Mouse (Mus musculus) adrenal gland, adult (tissue): Measurements from ENCODE around the gene Xpo5.
A peak's percentile ranks its signal among the peaks of the same experiment; 100 is the strongest.

ENCODE experiments used
- DNase-seq, 2 experiments: peaks; one replicate each; pipeline ENCODE4 v3.0.0; 2022 to 2023; ENCODE audit warnings: low spot score in 1 of 2; ENCODE audit not compliant: inconsistent age in 2 of 2

Gene Xpo5

DNA sequence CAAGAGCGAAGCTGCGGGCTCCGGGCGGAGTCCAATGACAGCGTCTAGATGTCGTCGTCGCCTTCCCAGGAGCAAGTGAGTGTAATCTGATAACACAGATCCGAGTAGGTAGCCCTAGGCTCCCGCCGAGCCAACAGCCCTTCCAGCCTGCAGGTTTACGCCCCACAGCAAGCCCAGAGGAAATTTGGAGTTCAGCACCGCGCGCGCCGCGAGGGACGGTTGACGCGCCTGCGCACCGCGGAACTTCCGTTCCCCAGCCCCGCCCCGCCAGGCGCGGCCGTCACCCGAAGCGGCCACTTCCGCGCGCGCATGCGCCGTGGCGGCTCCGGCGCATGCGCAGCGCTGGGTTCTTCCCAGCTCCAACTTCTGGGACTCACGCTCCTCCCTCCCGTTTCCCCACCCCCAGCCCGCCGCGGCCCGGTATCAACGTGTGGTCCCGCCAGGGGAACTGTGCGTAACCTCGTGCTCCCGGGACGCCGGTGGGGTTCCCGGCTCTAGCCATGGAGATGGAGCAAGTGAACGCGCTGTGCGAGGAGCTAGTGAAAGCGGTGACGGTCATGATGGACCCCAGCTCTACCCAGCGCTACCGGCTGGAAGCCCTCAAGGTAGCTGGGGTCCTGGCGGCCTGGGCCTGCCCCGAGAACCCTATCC, at the start of gene Xpo5, which contains the start of gene Polh:
Xpo5 (plus strand) TSS at position 362 of the 651 bp plus-strand sequence.
Polh (minus strand) TSS at position 225 of the 651 bp plus-strand sequence.
- DNase-seq = peak; percentile 96 to 97

DNA sequence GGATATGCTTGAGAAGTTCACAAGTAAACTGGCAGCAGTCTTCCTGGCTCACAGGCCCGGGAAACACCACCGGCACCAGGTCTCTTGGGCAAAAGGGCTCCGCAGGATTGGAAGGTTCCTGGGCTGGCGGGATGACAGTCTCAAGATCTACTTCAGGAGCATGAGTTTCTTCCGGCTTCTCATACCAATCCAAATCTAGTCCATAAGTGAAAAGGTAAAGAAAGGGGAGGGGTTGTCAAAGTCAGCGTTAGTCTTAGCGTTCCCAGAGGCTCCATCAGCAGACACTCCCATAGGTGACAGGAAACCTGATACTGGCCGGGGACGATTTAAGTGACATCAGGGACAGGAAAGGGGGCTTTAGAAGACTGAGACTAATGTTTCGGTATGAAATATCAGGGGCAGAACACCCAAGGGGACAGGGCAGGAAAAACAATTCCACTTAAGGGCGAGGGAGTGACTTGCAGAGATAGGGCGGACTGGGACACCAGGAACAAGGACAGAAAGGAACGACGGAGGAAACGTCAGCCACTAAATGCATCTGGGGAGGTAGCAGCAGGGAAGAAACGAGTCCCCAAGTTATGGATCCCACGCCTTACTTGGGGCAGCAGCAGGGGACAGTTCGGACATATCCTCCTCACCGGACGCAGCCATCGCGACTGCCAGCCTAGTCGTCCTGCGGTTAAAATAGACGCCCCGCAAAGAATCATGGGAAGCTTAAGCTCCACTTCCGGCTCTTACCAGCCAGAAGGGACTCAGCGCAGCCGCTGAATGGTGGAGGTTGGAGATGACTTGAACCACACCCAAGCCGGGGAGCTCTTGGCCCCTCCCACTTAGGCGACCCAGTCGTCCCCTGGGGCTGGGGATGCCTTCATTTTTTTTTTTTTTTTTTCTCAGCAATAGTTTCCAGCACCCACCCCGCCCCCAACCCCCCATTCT, 49.5 kb upstream of the Xpo5 start, which contains the start of gene Mad2l1bp:
Mad2l1bp (minus strand) TSS at position 707 of the 936 bp plus-strand sequence.
- DNase-seq = peak; percentile 91 to 96

GRCm38 (mm10) chr17:46154336-46154735, 48.2 kb upstream of the Xpo5 start:
- DNase-seq = no peak

DNA sequence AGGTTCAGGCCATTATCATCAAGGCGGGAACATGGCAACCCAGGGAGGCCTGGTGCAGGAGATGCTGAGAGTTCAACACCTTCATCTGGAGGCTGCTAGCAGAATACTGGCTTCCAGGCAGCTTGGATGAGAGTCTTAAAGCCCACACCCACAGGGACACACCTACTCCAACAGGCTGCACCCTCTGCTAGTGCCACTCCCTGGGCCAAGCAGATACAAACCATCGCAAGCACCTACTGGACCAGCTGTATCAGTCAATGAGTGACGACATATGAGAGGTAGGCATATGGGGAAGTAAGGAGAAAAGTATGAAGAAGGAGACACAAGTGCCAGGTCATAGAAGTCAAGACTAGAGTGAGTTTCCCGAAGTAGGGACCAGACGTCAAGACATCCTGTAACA, 45.9 kb upstream of the Xpo5 start:
- DNase-seq = no peak

DNA sequence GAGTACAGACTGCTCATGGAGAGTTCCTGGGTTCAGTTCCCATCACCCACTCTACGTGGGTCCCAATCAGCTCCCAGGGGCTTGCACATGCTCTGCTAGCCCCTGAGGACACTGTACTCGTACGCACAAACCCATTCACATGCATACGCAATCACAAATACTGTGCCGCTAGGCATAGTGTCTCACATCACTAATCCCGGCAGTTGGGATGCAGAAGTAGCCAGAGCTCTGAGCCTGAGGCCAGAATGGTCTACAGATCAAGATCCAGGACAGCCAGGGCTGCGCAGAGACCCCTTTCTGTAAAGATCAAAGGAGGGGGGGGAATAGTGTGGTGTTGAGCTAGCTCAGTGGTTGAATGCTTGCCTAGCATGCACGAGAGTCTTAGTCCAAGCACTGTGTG, 45.5 kb upstream of the Xpo5 start:
- no peak for DNase-seq

GRCm38 (mm10) chr17:46159236-46159635, 43.3 kb upstream of the Xpo5 start:
- peak in 1 of 2 experiments; percentile 52 for DNase-seq

DNA sequence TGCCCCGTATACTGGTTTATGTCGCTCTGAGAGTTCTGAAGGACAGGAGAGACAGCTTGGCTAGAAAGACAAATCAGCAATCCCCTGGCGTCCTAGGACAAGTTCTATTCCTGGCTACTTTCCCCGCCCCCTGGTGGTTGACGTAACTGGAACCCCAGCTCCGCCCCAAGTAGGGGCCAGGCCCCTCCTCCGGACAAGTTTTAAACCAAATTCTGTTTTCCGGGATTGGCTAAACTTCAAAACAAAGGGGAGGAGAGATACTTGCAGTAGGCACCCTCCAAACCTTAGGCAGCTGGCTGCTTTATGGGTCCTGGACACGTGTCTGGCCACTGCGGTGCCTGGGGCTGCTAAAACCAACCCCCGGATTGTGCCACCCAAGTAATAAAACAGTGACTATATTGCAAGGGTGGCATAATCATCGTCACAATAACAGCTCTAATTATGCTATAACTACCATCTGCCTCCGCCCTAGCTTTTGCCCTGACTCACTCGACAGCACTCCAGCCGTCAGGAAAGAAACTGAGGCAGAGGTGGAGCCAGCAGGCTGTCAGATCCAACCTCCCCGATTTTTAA, 42.4 kb upstream of the Xpo5 start:
- peak; percentile 96 to 99 for DNase-seq

DNA sequence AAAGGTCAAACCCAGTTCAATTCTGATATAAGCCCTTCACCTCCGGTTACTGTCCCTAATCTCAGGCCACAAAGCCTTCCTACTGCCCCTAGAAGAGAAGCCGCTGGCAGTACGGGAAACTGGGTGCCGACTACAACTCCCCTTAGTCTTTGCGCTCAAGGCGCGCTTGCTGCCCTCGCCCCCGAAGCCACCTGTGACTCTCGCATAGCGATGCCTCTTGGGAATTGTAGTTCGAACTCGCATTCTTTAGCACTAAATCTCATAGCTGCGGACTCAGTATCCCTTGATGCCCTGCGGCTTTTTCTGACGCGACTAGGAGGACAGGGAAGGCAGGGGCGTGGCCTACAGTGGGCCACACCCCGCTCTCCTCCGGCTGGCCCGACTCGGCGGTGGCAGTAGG, 41.9 kb upstream of the Xpo5 start, which contains the start of gene Gtpbp2:
Gtpbp2 (plus strand) TSS at position 347 of the 400 bp plus-strand sequence.
- DNase-seq = peak; percentile 97 to 98

GRCm38 (mm10) chr17:46161179-46161578, 41.4 kb upstream of the Xpo5 start:
- DNase-seq = no peak

DNA sequence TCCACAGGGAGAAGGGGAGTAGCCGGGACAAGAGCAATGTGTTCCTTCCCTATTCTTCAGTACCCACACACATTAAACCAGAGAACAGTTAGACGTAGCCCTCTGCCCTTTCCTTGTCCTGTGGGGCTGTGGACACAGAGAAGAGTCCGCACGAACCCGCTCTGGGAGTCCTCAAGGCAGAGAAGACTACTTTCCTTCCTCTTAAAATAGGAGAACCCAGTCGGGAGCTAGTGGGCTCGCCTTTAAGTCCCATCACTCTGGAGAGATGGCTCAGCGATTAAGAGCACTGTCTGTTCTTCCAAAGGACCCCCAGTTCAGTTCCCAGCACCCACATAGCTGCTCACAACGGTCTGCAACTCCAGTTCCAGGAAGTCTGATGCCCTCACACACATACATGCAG, 40.9 kb upstream of the Xpo5 start:
- DNase-seq = no peak

DNA sequence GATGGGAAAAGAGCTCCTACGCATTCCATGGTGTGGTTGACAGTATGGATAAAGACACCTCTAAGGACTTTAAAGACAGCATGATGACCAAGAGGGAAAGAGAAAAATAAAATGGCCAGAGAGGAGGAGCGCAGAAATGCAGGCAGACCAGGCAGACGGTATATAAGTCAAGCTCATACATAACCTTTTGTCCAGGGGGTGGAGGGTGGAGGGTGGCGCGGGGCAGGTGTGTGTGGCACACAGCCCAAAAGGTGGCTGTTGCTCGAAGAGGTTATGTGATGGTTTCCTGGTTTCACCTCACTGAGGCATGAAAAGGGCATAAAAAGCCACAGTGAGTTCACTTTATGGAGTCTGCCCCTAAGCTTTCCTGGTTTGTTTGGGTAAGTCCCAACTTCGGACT, 40.0 kb upstream of the Xpo5 start:
- DNase-seq = no peak

DNA sequence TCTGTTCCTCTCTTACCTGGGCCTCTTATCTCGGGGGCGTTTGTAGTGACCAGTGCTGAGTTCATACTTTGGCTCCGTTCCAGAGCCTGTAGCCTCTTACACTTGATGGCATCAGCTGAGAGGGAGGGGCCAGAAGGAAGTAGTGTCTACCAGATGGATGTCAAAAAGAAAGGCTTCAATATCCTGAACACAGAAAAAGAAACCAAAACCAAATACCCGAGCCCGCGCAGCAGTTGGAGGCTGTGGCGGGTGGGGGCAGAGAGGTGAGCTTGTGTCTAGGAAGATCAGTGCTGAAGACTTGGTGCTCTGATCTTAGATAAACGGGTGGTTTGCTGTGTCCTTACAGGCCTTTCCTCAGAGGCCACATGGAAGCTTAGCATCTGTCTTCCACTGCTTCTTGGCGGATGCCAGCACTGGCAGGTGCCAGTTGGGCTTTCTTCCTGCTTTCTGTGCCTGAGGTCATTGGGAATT, 39.6 kb upstream of the Xpo5 start:
- peak; percentile 51 to 80 for DNase-seq

DNA sequence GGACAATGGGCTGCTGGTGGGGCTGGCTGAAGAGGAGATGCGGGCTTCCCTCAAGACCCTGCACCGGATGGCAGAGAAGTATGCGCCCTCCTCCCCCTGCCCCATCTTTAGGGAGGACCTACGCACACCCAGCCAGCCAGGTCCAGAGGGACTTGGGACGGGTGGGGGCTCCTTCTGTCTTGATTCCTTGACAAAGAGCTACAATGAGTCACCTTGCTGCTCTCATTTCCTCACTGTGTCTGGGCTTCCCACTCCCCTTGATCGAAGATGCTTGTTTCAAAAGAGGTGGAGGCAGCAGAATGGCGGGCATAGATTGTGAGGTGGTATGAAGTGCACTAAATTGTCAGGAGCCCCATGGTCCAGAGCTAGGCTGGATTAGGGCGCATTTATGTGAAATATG, 38.3 kb upstream of the Xpo5 start:
- no peak for DNase-seq

DNA sequence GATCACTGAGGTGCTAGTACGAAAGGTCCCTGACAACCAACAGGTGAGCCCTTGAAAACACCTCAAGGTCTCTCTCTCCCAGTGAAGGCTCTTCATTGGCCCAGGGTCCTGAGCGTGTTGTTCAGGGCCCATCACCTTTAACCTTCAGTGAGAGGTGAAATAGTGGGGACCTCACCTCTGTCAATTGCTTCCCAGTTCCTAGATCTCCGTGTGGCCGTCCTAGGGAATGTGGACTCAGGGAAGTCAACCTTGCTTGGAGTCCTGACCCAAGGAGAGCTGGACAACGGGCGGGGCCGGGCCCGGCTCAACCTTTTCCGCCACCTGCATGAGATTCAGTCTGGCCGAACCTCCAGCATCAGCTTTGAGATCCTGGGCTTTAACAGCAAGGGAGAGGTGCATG, 37.8 kb upstream of the Xpo5 start:
- DNase-seq = no peak

DNA sequence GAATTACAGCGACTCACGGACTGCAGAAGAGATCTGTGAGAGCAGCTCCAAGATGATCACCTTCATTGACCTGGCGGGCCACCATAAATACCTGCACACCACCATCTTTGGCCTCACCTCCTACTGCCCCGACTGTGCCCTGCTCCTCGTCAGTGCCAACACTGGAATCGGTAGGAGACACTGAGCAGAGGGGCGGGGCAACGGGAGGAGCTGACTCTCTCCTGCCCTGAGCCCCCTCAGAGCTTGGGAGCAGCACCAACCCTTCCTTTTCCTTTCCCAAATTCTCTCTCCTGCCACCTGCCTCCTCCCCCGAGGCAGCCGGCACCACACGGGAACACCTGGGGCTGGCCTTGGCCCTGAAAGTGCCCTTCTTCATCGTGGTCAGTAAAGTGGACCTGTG, 37.1 kb upstream of the Xpo5 start:
- DNase-seq = no peak

- DNase-seq = no peak
Measured at GRCm38 (mm10) chr17:46166270-46166669, 36.3 kb upstream of the Xpo5 start.

- peak; percentile 57 to 84 for DNase-seq
Measured at GRCm38 (mm10) chr17:46167014-46167413, 35.6 kb upstream of the Xpo5 start.

DNA sequence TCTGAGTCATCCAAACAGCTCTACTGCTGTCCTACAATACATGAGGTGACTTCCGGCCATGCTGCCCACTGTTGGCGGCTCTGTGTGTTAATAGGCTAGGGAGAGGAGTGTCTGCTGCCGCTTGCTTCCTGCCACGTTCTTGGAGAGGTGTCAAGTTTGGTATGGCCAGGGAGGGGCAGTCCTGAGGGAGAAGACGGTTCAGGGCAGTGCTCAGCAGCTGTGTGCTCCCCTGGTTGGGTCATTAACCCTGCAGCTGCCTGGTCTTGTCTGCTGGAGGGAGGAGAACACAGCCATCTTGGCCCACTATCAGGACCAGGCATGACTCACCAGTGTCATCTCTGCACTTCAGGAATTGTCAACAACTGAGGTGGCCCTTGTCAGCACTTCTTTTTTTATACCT, 34.3 kb upstream of the Xpo5 start:
- peak; percentile 30 to 56 for DNase-seq

DNA sequence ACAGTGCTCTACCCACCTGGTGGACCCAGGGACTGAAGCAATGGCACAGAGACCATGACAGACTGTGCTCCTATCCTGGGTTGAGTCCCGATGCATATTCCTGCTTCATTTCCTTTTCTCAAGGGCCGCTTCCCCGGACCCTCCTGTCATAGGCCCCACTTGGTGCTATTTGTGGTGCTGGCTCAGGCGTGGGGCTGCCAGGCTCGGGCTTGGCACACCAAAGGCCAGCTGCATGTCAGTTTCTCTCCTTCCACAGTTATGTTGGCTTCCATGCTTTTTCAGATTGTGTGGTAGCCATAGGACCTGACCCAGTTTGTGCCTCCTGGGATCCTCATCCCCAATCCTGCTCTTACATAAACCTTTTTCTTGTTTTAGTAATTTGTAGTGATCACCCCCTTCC, 33.8 kb upstream of the Xpo5 start:
- DNase-seq = no peak

- DNase-seq = peak in 1 of 2 experiments; percentile 71
Measured at GRCm38 (mm10) chr17:46170538-46170937, 32.0 kb upstream of the Xpo5 start.

- peak; percentile 44 to 77 for DNase-seq
Measured at GRCm38 (mm10) chr17:46182273-46182672, 20.3 kb upstream of the Xpo5 start.
